Mouse (Mus musculus): ENCODE results near the gene Stxbp3. TPM values are rescaled to one million over a fixed set of nuclear protein-coding genes. Genes with fewer than 3 reads are reported as not detected.

Gene Stxbp3
- polyA plus RNA-seq, 1 experiment from 2014 or later = 33.8 TPM

DNA sequence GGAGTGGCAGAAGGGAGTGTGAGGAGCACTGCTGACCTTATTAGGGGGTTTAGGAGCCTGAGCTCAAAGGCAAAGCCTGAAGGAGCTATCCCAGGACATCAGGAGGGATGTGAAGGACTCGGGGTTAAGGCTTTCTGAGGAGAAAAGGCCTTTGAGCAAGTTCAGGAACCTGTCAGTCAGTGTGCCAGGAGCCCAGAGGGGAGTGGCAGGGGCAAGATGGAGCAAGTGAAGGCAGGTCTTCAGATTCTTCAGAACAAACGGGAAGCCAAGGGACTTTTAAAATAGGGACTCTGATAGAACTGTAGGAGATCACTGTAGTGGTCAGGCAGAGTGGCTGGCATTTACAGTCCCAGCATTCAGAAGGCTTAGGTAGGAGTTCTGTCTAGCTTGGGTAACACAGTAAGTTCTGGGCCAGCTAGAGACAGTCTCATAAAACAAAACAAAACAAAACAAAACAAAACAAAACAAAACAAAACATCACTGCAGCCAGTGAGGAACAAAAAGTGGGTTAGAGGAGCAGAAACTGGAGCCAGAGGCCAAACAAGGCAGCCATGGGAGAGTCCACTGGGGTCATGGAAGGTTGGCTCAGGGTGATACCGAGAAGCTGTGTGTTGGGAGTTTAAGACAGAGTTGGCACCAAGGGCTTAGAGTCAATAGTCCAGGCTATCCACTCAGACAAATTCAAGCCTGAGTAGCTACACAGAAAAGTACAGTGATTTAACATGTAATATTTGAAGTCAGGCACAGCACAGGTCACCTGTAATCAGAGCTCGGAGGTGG is 61.4 kb downstream of the Stxbp3 start:
- Histone ChIP-seq H3K9me3 (ENCODE audit: low read depth, low read length) (no peaks in the 10 kb centered on the region), H3K4me2 (no peak overlapping the region), H3K36me3 (ENCODE audit: insufficient read depth) (no peaks in the 10 kb centered on the region), H3K4me1 (ENCODE audit: insufficient read depth) (no peaks in the 10 kb centered on the region), H3K27me3 (ENCODE audit: insufficient read depth, low read length) (no peaks in the 10 kb centered on the region), H3K9ac (no peak overlapping the region), H3K27ac (ENCODE audit: low read depth) (no peak overlapping the region), H3K4me3 (ENCODE audit: low read depth, low read length) (no peak overlapping the region)
- no peak for TF ChIP-seq CTCF (IDR thresholded peaks at IDR 0.05; ENCODE audit: low read depth)
- no peak for ATAC-seq (ENCODE audit: insufficient read depth)
- DNase-seq = no peak
- WGBS = 62% methylated on average over 4 of the region's 4 CpGs

GRCm38 (mm10) chr3:108772811-108773210 is 67.5 kb downstream of the Stxbp3 start:
- ATAC-seq (ENCODE audit: insufficient read depth) = no peak
- no peak for DNase-seq
- peak; percentile 25; the same call in 1 of the 2 replicates for TF ChIP-seq CTCF (IDR thresholded peaks at IDR 0.05; ENCODE audit: low read depth)
- Histone ChIP-seq H3K4me1 (ENCODE audit: insufficient read depth) (peaks cover 13% of the 10 kb centered on the region; the same call in 1 of the 2 replicates), H3K9me3 (ENCODE audit: low read depth, low read length) (no peaks in the 10 kb centered on the region), H3K4me3 (ENCODE audit: low read depth, low read length) (no peak overlapping the region), H3K4me2 (no peak overlapping the region), H3K9ac (no peak overlapping the region), H3K36me3 (ENCODE audit: insufficient read depth) (no peaks in the 10 kb centered on the region), H3K27me3 (ENCODE audit: insufficient read depth, low read length) (no peaks in the 10 kb centered on the region), H3K27ac (ENCODE audit: low read depth) (no peak overlapping the region)
- WGBS = 89% methylated on average over 3 of the region's 3 CpGs

DNA sequence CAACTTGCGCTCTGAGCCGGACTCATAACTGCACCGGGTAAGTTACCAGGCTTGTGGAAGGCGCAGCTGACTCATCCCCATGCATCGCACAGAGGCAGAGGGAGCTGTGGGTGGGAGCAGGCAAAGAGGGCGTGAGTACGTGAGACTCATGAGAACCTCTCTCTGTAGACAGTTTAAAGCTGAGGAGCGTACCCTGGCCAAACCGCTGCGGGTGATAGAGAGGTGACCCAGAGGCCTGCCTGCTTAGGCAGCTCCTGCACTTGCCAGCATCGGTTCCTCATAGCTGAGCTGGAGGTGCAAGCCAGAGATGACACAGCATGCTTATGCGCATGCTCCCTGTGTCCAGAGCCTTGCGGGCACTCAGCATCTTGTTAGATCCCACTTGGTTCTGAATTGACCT is 68.1 kb downstream of the Stxbp3 start:
- H3K4me2 ChIP-seq = no peak overlapping the region
- H3K27me3 ChIP-seq (ENCODE audit: insufficient read depth, low read length) = no peaks in the 10 kb centered on the region
- H3K4me3 ChIP-seq (ENCODE audit: low read depth, low read length) = no peak overlapping the region
- no peak for TF ChIP-seq CTCF (IDR thresholded peaks at IDR 0.05; ENCODE audit: low read depth)
- DNase-seq (no peak), ATAC-seq (ENCODE audit: insufficient read depth) (no peak)
- H3K9ac ChIP-seq = no peak overlapping the region
- no peaks in the 10 kb centered on the region for H3K36me3 ChIP-seq (ENCODE audit: insufficient read depth)
- WGBS = 78% methylated on average over 13 of the region's 13 CpGs
- H3K4me1 ChIP-seq (ENCODE audit: insufficient read depth) = peaks cover 13% of the 10 kb centered on the region; the same call in 1 of the 2 replicates
- no peaks in the 10 kb centered on the region for H3K9me3 ChIP-seq (ENCODE audit: low read depth, low read length)
- no peak overlapping the region for H3K27ac ChIP-seq (ENCODE audit: low read depth)

- no peak overlapping the region for H3K9ac ChIP-seq
- no peak overlapping the region for H3K4me3 ChIP-seq (ENCODE audit: low read depth, low read length)
- peak; percentile 75 for TF ChIP-seq CTCF (IDR thresholded peaks at IDR 0.05; ENCODE audit: low read depth)
- H3K27ac ChIP-seq (ENCODE audit: low read depth) = peak overlapping the region; percentile 68
- H3K36me3 ChIP-seq (ENCODE audit: insufficient read depth) = no peaks in the 10 kb centered on the region
- peak; percentile 95 for DNase-seq
- 16% methylated on average over 6 of the region's 6 CpGs for WGBS
- peak overlapping the region; percentile 27 for H3K4me2 ChIP-seq
- peak; percentile 95 for ATAC-seq (ENCODE audit: insufficient read depth)
- H3K4me1 ChIP-seq (ENCODE audit: insufficient read depth) = peaks cover 13% of the 10 kb centered on the region; the same call in 1 of the 2 replicates
- no peaks in the 10 kb centered on the region for H3K27me3 ChIP-seq (ENCODE audit: insufficient read depth, low read length)
- H3K9me3 ChIP-seq (ENCODE audit: low read depth, low read length) = no peaks in the 10 kb centered on the region
Measured at GRCm38 (mm10) chr3:108770725-108771368, 69.5 kb downstream of the Stxbp3 start.

DNA sequence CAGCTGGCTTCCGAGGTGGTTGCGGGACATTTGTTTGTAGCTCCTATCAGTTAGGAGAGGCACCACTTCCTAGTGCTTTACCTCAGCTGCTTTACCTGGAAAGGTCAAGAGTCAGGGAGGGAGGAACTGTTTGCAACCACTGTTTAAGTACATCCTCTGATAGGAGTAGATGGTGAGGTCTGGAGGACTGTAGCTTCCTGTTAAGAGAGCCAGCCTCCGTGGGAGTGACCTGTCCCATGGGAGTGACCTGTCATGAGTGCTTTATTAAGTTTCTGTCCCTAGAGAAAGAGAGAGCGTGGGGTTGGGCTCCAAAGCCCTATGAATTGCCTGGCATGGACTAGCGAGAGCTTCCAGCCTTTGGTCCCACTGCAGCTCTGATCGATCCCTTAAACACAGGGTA is 70.8 kb downstream of the Stxbp3 start:
- Histone ChIP-seq H3K4me2 (no peak overlapping the region), H3K4me3 (ENCODE audit: low read depth, low read length) (no peak overlapping the region), H3K9ac (no peak overlapping the region), H3K27me3 (ENCODE audit: insufficient read depth, low read length) (no peaks in the 10 kb centered on the region), H3K27ac (ENCODE audit: low read depth) (no peak overlapping the region), H3K4me1 (ENCODE audit: insufficient read depth) (peaks cover 21% of the 10 kb centered on the region; the same call in 1 of the 2 replicates), H3K36me3 (ENCODE audit: insufficient read depth) (no peaks in the 10 kb centered on the region), H3K9me3 (ENCODE audit: low read depth, low read length) (no peaks in the 10 kb centered on the region)
- TF ChIP-seq CTCF (IDR thresholded peaks at IDR 0.05; ENCODE audit: low read depth) = no peak
- WGBS = 45% methylated on average over 6 of the region's 6 CpGs
- ATAC-seq (ENCODE audit: insufficient read depth) (no peak), DNase-seq (no peak)

- H3K27ac ChIP-seq (ENCODE audit: low read depth) = no peak overlapping the region
- no peak overlapping the region for H3K4me3 ChIP-seq (ENCODE audit: low read depth, low read length)
- peaks cover 37% of the 10 kb centered on the region for H3K4me1 ChIP-seq (ENCODE audit: insufficient read depth)
- H3K9ac ChIP-seq = no peak overlapping the region
- DNase-seq = peak; percentile 81
- no peaks in the 10 kb centered on the region for H3K36me3 ChIP-seq (ENCODE audit: insufficient read depth)
- no peak for ATAC-seq (ENCODE audit: insufficient read depth)
- H3K9me3 ChIP-seq (ENCODE audit: low read depth, low read length) = no peaks in the 10 kb centered on the region
- no peaks in the 10 kb centered on the region for H3K27me3 ChIP-seq (ENCODE audit: insufficient read depth, low read length)
- no peak overlapping the region for H3K4me2 ChIP-seq
- TF ChIP-seq CTCF (IDR thresholded peaks at IDR 0.05; ENCODE audit: low read depth) = no peak
- WGBS = 27% methylated on average over 10 of the region's 10 CpGs
Measured at GRCm38 (mm10) chr3:108767416-108767815, 72.9 kb downstream of the Stxbp3 start.

GRCm38 (mm10) chr3:108766943-108767342 is 73.4 kb downstream of the Stxbp3 start:
- Histone ChIP-seq H3K4me2 (no peak overlapping the region), H3K4me1 (ENCODE audit: insufficient read depth) (peaks cover 38% of the 10 kb centered on the region), H3K27ac (ENCODE audit: low read depth) (no peak overlapping the region), H3K9me3 (ENCODE audit: low read depth, low read length) (no peaks in the 10 kb centered on the region), H3K27me3 (ENCODE audit: insufficient read depth, low read length) (no peaks in the 10 kb centered on the region), H3K4me3 (ENCODE audit: low read depth, low read length) (no peak overlapping the region), H3K36me3 (ENCODE audit: insufficient read depth) (no peaks in the 10 kb centered on the region), H3K9ac (no peak overlapping the region)
- TF ChIP-seq CTCF (IDR thresholded peaks at IDR 0.05; ENCODE audit: low read depth) = no peak
- 67% methylated on average over 7 of the region's 7 CpGs for WGBS
- no peak for ATAC-seq (ENCODE audit: insufficient read depth)
- DNase-seq = no peak

Data from lung, embryonic 14.5 days (tissue).